Mouse (Mus musculus): ENCODE results near the gene Amdhd1. TPM values are rescaled to one million over a fixed set of nuclear protein-coding genes. Genes with fewer than 3 reads are reported as not detected.
"Not testable (repeated sequence)": the region's sequence is repeated elsewhere in the genome, so short reads cannot be mapped to it uniquely, and the experiment has no call there.

The Amdhd1 gene
- polyA plus RNA-seq, 1 experiment = not detected

DNA sequence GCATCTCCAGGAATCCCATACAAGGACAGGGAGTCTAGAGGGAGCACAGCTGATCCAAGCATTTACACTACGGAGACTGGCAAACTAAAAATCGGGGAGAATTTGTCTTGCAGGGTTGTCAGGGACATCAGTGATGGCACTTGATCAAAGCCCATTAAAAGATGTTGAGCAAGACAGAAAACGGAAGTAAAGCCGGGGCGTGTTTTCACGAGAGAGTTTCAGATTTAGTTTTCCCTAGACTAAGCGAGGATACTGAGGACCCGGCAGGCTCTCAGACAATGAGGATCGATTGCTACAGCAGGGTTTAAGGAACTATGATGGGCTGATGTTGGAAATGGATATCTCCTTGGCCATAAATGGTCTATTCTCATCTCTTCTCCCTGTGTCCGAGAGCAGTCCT lies 27.2 kb upstream of the Amdhd1 start:
- H3K27ac ChIP-seq (ENCODE audit: insufficient read depth, low read length) = no peak overlapping the region
- no peak overlapping the region for H3K4me3 ChIP-seq (ENCODE audit: insufficient read depth, low read length)
- TF ChIP-seq CTCF (IDR thresholded peaks at IDR 0.05; ENCODE audit: borderline replicate concordance, insufficient read depth, low read length) = no peak
- no peak for TF ChIP-seq POLR2A (IDR thresholded peaks at IDR 0.05; ENCODE audit: low read depth, low read length)
- H3K4me1 ChIP-seq (ENCODE audit: control insufficient read depth, insufficient read depth, low read length) = no peaks in the 10 kb centered on the region

DNA sequence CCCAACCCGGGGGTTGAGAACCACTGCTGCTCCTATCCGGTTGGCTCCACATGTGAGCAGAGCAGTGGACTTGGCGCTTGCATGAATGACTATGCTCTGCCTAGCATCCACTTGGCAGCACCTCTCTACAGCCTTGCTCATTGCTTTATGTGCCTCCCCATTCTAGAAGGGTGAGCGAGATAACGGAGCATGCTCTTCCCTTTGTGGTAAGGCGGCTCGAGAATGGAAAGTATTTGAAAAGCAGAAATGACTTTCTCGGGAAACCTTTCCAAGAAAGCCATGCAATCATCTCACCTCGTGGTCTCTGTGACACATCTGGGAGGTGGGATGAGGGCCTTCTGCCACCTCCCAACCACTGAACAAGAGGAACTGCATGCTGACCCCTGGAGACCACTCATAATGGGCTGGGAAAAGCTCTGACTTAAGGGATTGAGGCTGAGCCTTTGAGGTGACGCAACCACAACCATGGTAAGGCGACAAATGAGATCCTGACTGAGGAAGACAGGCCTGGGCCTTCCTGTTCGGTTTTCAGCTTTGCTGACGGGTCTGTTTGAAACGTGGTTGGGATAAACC lies 24.8 kb upstream of the Amdhd1 start:
- H3K4me1 ChIP-seq (ENCODE audit: control insufficient read depth, insufficient read depth, low read length) = no peaks in the 10 kb centered on the region
- H3K27ac ChIP-seq (ENCODE audit: insufficient read depth, low read length) = no peak overlapping the region
- TF ChIP-seq POLR2A (IDR thresholded peaks at IDR 0.05; ENCODE audit: low read depth, low read length) (no peak), CTCF (IDR thresholded peaks at IDR 0.05; ENCODE audit: borderline replicate concordance, insufficient read depth, low read length) (no peak)
- no peak overlapping the region for H3K4me3 ChIP-seq (ENCODE audit: insufficient read depth, low read length)

DNA sequence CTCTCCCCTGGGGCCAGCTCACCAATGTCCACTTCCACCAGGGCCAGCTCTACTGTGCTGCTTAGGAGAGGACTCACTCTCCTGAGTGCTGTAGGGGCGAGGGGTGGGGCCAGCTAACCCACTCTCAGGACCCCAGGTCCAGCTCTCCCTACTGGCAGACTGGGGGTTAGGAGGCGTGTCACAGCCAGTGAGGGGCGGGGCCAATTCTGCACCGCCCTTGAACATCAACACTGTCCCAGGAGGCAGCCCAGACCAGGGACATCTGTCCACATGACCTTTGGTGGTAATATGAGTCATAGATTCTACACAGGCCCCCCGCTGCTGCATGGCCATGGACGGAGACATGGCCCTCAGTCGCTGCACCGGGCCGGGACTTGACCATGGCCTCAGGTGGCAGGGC lies 20.0 kb upstream of the Amdhd1 start:
- no peaks in the 10 kb centered on the region for H3K4me1 ChIP-seq (ENCODE audit: control insufficient read depth, insufficient read depth, low read length)
- H3K27ac ChIP-seq (ENCODE audit: insufficient read depth, low read length) = no peak overlapping the region
- no peak overlapping the region for H3K4me3 ChIP-seq (ENCODE audit: insufficient read depth, low read length)
- TF ChIP-seq POLR2A (IDR thresholded peaks at IDR 0.05; ENCODE audit: low read depth, low read length) (no peak), CTCF (IDR thresholded peaks at IDR 0.05; ENCODE audit: borderline replicate concordance, insufficient read depth, low read length) (no peak)

DNA sequence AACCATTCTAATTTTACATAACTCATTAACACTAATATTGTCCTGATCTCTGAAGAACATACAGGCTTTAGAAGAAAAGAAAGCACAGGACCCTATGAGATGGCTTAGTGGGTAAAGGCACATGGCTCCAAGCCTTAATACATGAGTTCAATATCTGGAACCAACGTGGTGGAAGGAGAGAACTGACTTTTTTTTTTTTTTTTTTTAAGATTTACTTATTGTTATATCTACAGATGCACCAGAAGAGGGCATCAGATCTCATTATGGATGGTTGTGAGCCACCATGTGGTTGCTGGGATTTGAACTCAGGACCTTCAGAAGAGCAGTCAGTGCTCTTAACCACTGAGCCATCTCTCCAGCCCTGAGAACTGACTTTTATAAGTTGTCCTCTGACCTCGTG lies 18.1 kb upstream of the Amdhd1 start:
- not testable (repeated sequence) for H3K4me3 ChIP-seq (ENCODE audit: insufficient read depth, low read length); H3K4me1 ChIP-seq (ENCODE audit: control insufficient read depth, insufficient read depth, low read length); H3K27ac ChIP-seq (ENCODE audit: insufficient read depth, low read length)

DNA sequence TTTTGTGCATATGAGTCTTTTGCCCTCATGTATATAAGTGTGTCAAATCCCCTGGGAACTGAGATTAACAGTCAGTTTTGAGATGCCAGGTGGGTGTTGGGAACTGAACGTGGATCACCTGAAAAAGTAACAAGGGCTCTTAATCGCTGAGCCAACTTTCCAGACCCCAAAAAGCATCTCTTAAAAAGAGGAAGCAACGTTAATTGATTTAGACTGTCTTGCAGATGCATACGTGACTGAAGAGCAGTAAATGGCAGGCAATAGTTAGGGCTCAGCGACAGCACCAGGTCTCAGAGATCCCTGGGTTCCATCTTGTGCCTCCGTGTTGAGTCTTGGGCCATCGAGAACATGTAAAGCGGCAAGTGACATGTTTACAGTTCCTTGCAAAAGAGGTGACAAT lies 12.8 kb upstream of the Amdhd1 start:
- Histone ChIP-seq H3K4me3 (ENCODE audit: insufficient read depth, low read length) (no peak overlapping the region), H3K27ac (ENCODE audit: insufficient read depth, low read length) (no peak overlapping the region), H3K4me1 (ENCODE audit: control insufficient read depth, insufficient read depth, low read length) (no peaks in the 10 kb centered on the region)
- TF ChIP-seq POLR2A (IDR thresholded peaks at IDR 0.05; ENCODE audit: low read depth, low read length) (no peak), CTCF (IDR thresholded peaks at IDR 0.05; ENCODE audit: borderline replicate concordance, insufficient read depth, low read length) (no peak)

DNA sequence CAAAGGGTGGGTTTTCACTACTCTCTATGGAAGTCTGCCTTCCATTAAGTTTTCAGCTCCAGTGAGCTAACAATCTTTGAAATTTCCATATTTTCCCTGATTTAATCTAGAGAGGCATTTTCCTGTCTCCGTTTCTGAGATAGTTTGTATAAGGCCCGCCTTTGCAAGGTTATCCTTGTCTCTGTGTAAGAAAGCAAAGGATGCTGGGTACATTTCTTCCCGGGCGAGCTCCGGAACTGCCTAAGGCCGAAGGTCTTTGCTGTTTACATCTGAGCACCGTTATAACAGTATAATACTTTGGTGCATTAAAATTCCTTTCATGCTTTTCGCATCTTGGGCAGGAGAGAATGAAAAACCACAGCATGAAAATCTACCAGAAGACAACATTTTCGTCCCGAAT lies 10.0 kb upstream of the Amdhd1 start:
- H3K27ac ChIP-seq (ENCODE audit: insufficient read depth, low read length) = no peak overlapping the region
- TF ChIP-seq POLR2A (IDR thresholded peaks at IDR 0.05; ENCODE audit: low read depth, low read length) (no peak), CTCF (IDR thresholded peaks at IDR 0.05; ENCODE audit: borderline replicate concordance, insufficient read depth, low read length) (no peak)
- H3K4me1 ChIP-seq (ENCODE audit: control insufficient read depth, insufficient read depth, low read length) = no peaks in the 10 kb centered on the region
- H3K4me3 ChIP-seq (ENCODE audit: insufficient read depth, low read length) = no peak overlapping the region

DNA sequence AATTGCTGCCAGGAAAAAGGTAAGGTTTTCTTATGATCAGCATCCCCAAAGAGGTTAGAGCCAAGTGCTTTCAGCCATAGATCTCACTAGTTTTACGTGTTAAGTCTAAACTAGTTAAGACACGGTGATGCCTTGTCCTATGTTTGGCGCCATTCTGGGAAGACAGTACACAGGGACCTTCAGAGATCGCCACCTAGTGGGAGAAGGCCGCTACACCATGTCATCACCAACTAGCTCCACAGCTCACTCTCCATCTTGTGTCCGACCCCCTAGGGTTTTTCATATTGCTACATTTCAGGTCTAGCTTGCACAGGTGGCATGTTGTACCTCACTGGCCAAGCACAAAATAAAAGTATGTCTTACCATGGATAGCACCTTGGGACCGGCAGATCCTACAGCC lies 9.2 kb upstream of the Amdhd1 start:
- TF ChIP-seq POLR2A (IDR thresholded peaks at IDR 0.05; ENCODE audit: low read depth, low read length) (no peak), CTCF (IDR thresholded peaks at IDR 0.05; ENCODE audit: borderline replicate concordance, insufficient read depth, low read length) (peak; percentile 90)
- Histone ChIP-seq H3K4me1 (ENCODE audit: control insufficient read depth, insufficient read depth, low read length) (no peaks in the 10 kb centered on the region), H3K4me3 (ENCODE audit: insufficient read depth, low read length) (no peak overlapping the region), H3K27ac (ENCODE audit: insufficient read depth, low read length) (no peak overlapping the region)

DNA sequence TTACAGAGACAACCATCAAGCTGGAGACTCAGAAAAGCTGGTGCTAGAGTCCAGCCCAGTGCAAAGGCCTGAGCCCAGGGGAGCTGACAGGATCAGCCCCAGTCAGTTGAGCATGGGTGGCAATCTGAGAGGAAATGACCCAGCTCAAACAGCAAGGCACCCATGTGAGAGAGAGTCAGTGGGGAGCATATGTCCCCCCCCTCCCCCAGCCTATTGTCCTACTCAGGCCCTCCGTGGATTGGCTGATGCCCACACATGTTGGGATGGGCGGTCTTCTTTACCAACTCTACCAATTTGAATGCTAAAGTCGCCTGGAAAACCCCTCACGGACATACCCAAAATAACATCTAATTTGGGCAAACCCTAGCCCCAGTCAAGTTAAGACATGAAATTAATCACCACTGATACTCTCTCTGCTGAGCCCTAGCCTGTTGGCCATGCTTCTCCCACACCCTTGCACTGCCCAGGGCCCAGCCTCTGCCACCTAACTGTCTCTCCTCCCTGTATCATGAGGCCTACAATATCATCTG lies 8.0 kb upstream of the Amdhd1 start:
- TF ChIP-seq CTCF (IDR thresholded peaks at IDR 0.05; ENCODE audit: borderline replicate concordance, insufficient read depth, low read length) (no peak), POLR2A (IDR thresholded peaks at IDR 0.05; ENCODE audit: low read depth, low read length) (no peak)
- H3K4me1 ChIP-seq (ENCODE audit: control insufficient read depth, insufficient read depth, low read length) = no peaks in the 10 kb centered on the region
- no peak overlapping the region for H3K4me3 ChIP-seq (ENCODE audit: insufficient read depth, low read length)
- no peak overlapping the region for H3K27ac ChIP-seq (ENCODE audit: insufficient read depth, low read length)

DNA sequence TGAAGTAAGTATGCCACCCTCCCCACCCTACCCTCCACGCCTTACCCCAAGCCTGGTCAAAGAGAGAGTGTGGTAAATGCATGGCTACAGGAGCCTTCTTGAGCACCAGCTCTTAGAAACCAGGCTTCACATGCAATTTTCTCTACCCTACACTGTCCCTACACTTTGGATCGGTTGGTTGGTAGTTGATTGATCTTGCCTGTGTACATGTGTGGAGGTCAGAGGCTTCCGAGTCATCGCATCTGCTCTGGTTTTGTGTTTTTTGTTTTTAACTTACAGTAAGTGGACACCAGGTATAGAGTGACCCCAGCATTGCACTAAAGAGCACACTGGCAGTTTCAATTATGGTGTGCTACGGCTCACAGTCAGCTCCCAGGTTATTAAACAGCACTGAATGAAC lies 4.3 kb upstream of the Amdhd1 start:
- TF ChIP-seq CTCF (IDR thresholded peaks at IDR 0.05; ENCODE audit: borderline replicate concordance, insufficient read depth, low read length) (no peak), POLR2A (IDR thresholded peaks at IDR 0.05; ENCODE audit: low read depth, low read length) (no peak)

DNA sequence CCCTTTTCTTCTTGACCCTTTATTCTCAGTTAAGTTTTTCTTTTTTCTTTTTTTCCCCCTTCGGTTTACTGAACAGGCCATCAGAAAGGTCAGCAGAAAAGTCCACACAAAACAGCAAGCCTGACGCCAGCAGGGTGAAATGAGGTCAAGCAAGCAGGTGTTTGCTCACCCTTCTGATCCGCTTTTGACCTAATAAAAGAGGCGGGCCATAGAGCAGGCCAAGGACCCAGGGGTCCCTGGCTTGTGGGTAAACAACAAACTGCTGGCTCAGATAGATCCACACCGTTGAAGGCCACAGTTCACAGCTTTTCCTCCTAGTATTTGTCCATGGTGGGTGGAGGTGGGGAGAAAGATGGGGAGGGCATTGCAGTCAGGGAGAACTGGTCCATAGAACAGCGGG lies 3.3 kb upstream of the Amdhd1 start:
- TF ChIP-seq CTCF (IDR thresholded peaks at IDR 0.05; ENCODE audit: borderline replicate concordance, insufficient read depth, low read length) (no peak), POLR2A (IDR thresholded peaks at IDR 0.05; ENCODE audit: low read depth, low read length) (no peak)

More for the DNA sequence above, 4.3 kb upstream of the Amdhd1 start:
- Histone ChIP-seq H3K27ac (ENCODE audit: insufficient read depth, low read length) (no peak overlapping the region), H3K4me3 (ENCODE audit: insufficient read depth, low read length) (no peak overlapping the region), H3K4me1 (ENCODE audit: control insufficient read depth, insufficient read depth, low read length) (peaks cover 5% of the 10 kb centered on the region)

DNA sequence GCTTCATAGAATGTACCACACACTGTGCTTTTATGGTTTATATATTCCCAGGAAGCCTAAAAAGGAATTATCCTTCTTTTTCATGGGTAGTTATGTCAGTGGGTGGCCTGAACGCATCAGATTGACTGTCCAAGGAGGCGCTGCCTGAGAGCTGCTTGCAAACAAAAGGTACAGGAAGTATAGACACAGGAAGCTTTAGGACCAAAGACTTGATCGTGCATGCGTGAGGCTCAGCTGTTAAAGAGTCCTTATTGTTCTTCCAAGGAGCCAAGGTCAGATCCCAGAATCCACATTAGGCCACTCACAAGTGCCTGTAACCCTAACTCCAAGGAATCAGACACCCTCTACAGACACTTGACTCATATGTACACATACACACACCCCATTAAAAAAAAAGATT lies 2.5 kb upstream of the Amdhd1 start:
- peaks cover 5% of the 10 kb centered on the region for H3K4me1 ChIP-seq (ENCODE audit: control insufficient read depth, insufficient read depth, low read length)

More for the DNA sequence above, 3.3 kb upstream of the Amdhd1 start:
- peaks cover 5% of the 10 kb centered on the region for H3K4me1 ChIP-seq (ENCODE audit: control insufficient read depth, insufficient read depth, low read length)
- H3K4me3 ChIP-seq (ENCODE audit: insufficient read depth, low read length) = no peak overlapping the region
- no peak overlapping the region for H3K27ac ChIP-seq (ENCODE audit: insufficient read depth, low read length)

More for the DNA sequence above, 2.5 kb upstream of the Amdhd1 start:
- Histone ChIP-seq H3K4me3 (ENCODE audit: insufficient read depth, low read length) (no peak overlapping the region), H3K27ac (ENCODE audit: insufficient read depth, low read length) (no peak overlapping the region)
- no peak for TF ChIP-seq CTCF (IDR thresholded peaks at IDR 0.05; ENCODE audit: borderline replicate concordance, insufficient read depth, low read length)
- no peak for TF ChIP-seq POLR2A (IDR thresholded peaks at IDR 0.05; ENCODE audit: low read depth, low read length)
